Mouse (Mus musculus) MEL (cell line): ENCODE measurements at regions not wholly inside any gene's neighbourhood (a gene's known extent, or its start where the extent isn't known, plus 50 kb on each side); places are given as distances from the start of the nearest gene placed in this dataset.

Experiments used
- DNase-seq: peaks from one replicate; pipeline ENCODE4 v3.0.0; 2011; ENCODE audit warnings: low read depth, low spot score
- H3K27ac ChIP-seq: 2 replicates; pipeline ENCODE4 v1.5.1; 2012; ENCODE audit warnings: low read depth, mild to moderate bottlenecking, control low read depth, low read length, moderate library complexity; ENCODE audit not compliant: control insufficient read depth
- H3K27me3 ChIP-seq, 2 experiments: fragments of 150-350 bp in 1 of 2; sonication (generic) in 1 of 2; 2 replicates each; pipeline ENCODE4 v1.6.1; 2012; ENCODE audit warnings: low read length in 2 of 2, mild to moderate bottlenecking in 2 of 2, improper control_type of control experiment in 1 of 2, moderate library complexity in 1 of 2; ENCODE audit not compliant: insufficient read depth in 2 of 2, control insufficient read depth in 1 of 2
- H3K36me3 ChIP-seq, 2 experiments: 2 replicates each; pipeline ENCODE4 v1.6.1; 2012 to 2014; ENCODE audit warnings: low read length in 2 of 2, improper control_type of control experiment in 1 of 2, inconsistent platforms in 1 of 2, mild to moderate bottlenecking in 1 of 2; ENCODE audit not compliant: insufficient read depth in 2 of 2, control insufficient read depth in 1 of 2
- H3K4me1 ChIP-seq, 2 experiments: fragments of 150-350 bp in 1 of 2; sonication (generic) in 1 of 2; 2 replicates each; pipeline ENCODE4 v1.6.1; 2012; ENCODE audit warnings: low read length in 2 of 2, improper control_type of control experiment in 1 of 2, mild to moderate bottlenecking in 1 of 2; ENCODE audit not compliant: insufficient read depth in 2 of 2, control insufficient read depth in 1 of 2
- H3K4me3 ChIP-seq, 2 experiments: fragments of 150-350 bp in 1 of 2; sonication (generic) in 1 of 2; 2 replicates each; pipeline ENCODE4 v1.5.1; 2012; ENCODE audit warnings: low read depth in 2 of 2, low read length in 2 of 2, mild to moderate bottlenecking in 2 of 2, moderate library complexity in 2 of 2, control low read depth in 1 of 2, improper control_type of control experiment in 1 of 2; ENCODE audit not compliant: control insufficient read depth in 1 of 2, insufficient read depth in 1 of 2
- H3K79me2 ChIP-seq: 2 replicates; pipeline ENCODE4 v1.6.1; 2012; ENCODE audit warnings: mild to moderate bottlenecking, low read length, moderate library complexity; ENCODE audit not compliant: control insufficient read depth, poor library complexity, insufficient read depth
- H3K9ac ChIP-seq: 2 replicates; pipeline ENCODE4 v1.6.1; 2012; ENCODE audit warnings: low read depth, mild to moderate bottlenecking, control low read depth, low read length, moderate library complexity; ENCODE audit not compliant: control insufficient read depth, poor library complexity, severe bottlenecking
- H3K9me3 ChIP-seq: fragments of 150-350 bp; sonication (generic); replicated peaks from 2 replicates; pipeline ENCODE4 v1.6.1; 2012; ENCODE audit warnings: mild to moderate bottlenecking, low read length, improper control_type of control experiment, moderate library complexity; ENCODE audit not compliant: insufficient read depth
- BHLHE40 ChIP-seq: IDR thresholded peaks from 2 replicates; pipeline ENCODE4 v1.6.1; 2012; ENCODE audit warnings: low read depth, mild to moderate bottlenecking, inconsistent platforms, low read length, improper control_type of control experiment, borderline replicate concordance
- CHD2 ChIP-seq: IDR thresholded peaks from 2 replicates; pipeline ENCODE4 v1.6.1; 2011; ENCODE audit warnings: low read length, improper control_type of control experiment
- CTCF ChIP-seq, 3 experiments: IDR thresholded peaks in 2 of 3; conservative IDR thresholded peaks in 1 of 3; 2 replicates each; pipeline ENCODE4 v1.5.1; 2011 to 2012; ENCODE audit warnings: low read length in 3 of 3, low read depth in 2 of 3, mild to moderate bottlenecking in 2 of 3, improper control_type of control experiment in 1 of 3, inconsistent platforms in 1 of 3, mixed read lengths in 1 of 3, moderate library complexity in 1 of 3; ENCODE audit not compliant: control insufficient read depth in 1 of 3, insufficient read depth in 1 of 3, poor library complexity in 1 of 3, severe bottlenecking in 1 of 3
- ETS1 ChIP-seq: IDR thresholded peaks from 2 replicates; pipeline ENCODE4 v1.6.1; 2012; ENCODE audit warnings: low read depth, mild to moderate bottlenecking, inconsistent platforms, low read length, improper control_type of control experiment, moderate library complexity
- GABPA ChIP-seq: IDR thresholded peaks from 2 replicates; pipeline ENCODE4 v1.6.1; 2012; ENCODE audit warnings: low read depth, mild to moderate bottlenecking, inconsistent platforms, low read length, improper control_type of control experiment, moderate library complexity
- GATA1 ChIP-seq: IDR thresholded peaks from 2 replicates; pipeline ENCODE4 v1.6.1; 2011; ENCODE audit warnings: low read depth, low read length, improper control_type of control experiment
- JUND ChIP-seq: IDR thresholded peaks from 2 replicates; pipeline ENCODE4 v1.6.1; 2011; ENCODE audit warnings: low read depth, mild to moderate bottlenecking, improper control_type of control experiment, low read length
- MAFK ChIP-seq: IDR thresholded peaks from 2 replicates; pipeline ENCODE4 v1.6.1; 2011; ENCODE audit warnings: low read depth, mild to moderate bottlenecking, low read length, improper control_type of control experiment, borderline replicate concordance
- MEF2A ChIP-seq: IDR thresholded peaks from 2 replicates; pipeline ENCODE4 v1.6.1; 2014; ENCODE audit warnings: low read depth, mild to moderate bottlenecking, inconsistent platforms, low read length, improper control_type of control experiment; ENCODE audit not compliant: poor library complexity, insufficient replicate concordance, severe bottlenecking; ENCODE audit errors: extremely low read depth
- MYC ChIP-seq: IDR thresholded peaks from 2 replicates; pipeline ENCODE4 v1.6.1; 2011; ENCODE audit warnings: low read depth, mild to moderate bottlenecking, low read length, improper control_type of control experiment, moderate library complexity
- NRF1 ChIP-seq: IDR thresholded peaks from 2 replicates; pipeline ENCODE4 v1.6.1; 2014; ENCODE audit warnings: low read depth, mild to moderate bottlenecking, inconsistent platforms, low read length, improper control_type of control experiment, moderate library complexity; ENCODE audit not compliant: poor library complexity, insufficient read depth, severe bottlenecking
- POLR2A ChIP-seq, 2 experiments: IDR thresholded peaks; 2 replicates each; pipeline ENCODE4 v1.6.1; 2011 to 2012; ENCODE audit warnings: low read length in 2 of 2, mild to moderate bottlenecking in 2 of 2, control low read depth in 1 of 2, improper control_type of control experiment in 1 of 2, low read depth in 1 of 2, moderate library complexity in 1 of 2; ENCODE audit not compliant: control insufficient read depth in 1 of 2, insufficient read depth in 1 of 2, poor library complexity in 1 of 2
- POLR2AphosphoS5 ChIP-seq: IDR thresholded peaks from 2 replicates; pipeline ENCODE4 v1.6.1; 2012; ENCODE audit warnings: low read depth, borderline replicate concordance, mild to moderate bottlenecking, inconsistent platforms, low read length, moderate library complexity, mixed read lengths
- RAD21 ChIP-seq: IDR thresholded peaks from 2 replicates; pipeline ENCODE4 v1.6.1; 2011; ENCODE audit warnings: mild to moderate bottlenecking, low read depth, low read length, improper control_type of control experiment
- SMC3 ChIP-seq: IDR thresholded peaks from 2 replicates; pipeline ENCODE4 v1.6.1; 2011; ENCODE audit warnings: low read depth, low read length, improper control_type of control experiment
- TCF12 ChIP-seq: IDR thresholded peaks from 2 replicates; pipeline ENCODE4 v1.6.1; 2014; ENCODE audit warnings: low read depth, mild to moderate bottlenecking, inconsistent platforms, low read length, improper control_type of control experiment, moderate library complexity
- UBTF ChIP-seq: IDR thresholded peaks from 2 replicates; pipeline ENCODE4 v1.6.1; 2012; ENCODE audit warnings: low read depth, mild to moderate bottlenecking, inconsistent platforms, low read length, improper control_type of control experiment, moderate library complexity, borderline replicate concordance; ENCODE audit not compliant: insufficient read depth
- USF1 ChIP-seq: IDR thresholded peaks from 2 replicates; pipeline ENCODE4 v1.6.1; 2014; ENCODE audit warnings: low read depth, mild to moderate bottlenecking, inconsistent platforms, low read length, improper control_type of control experiment, moderate library complexity
- USF2 ChIP-seq, 2 experiments: IDR thresholded peaks; 2 replicates each; pipeline ENCODE4 v1.6.1; 2011 to 2012; ENCODE audit warnings: improper control_type of control experiment in 2 of 2, low read length in 2 of 2, borderline replicate concordance in 1 of 2, inconsistent platforms in 1 of 2, low read depth in 1 of 2, mild to moderate bottlenecking in 1 of 2; ENCODE audit not compliant: insufficient read depth in 1 of 2
- ZKSCAN1 ChIP-seq: IDR thresholded peaks from 2 replicates; pipeline ENCODE4 v1.6.1; 2012; ENCODE audit warnings: low read depth, mild to moderate bottlenecking, inconsistent platforms, low read length, improper control_type of control experiment, moderate library complexity
- ZMIZ1 ChIP-seq: IDR thresholded peaks from 2 replicates; pipeline ENCODE4 v1.6.1; 2012; ENCODE audit warnings: low read depth, mild to moderate bottlenecking, inconsistent platforms, low read length, improper control_type of control experiment, moderate library complexity

DNA sequence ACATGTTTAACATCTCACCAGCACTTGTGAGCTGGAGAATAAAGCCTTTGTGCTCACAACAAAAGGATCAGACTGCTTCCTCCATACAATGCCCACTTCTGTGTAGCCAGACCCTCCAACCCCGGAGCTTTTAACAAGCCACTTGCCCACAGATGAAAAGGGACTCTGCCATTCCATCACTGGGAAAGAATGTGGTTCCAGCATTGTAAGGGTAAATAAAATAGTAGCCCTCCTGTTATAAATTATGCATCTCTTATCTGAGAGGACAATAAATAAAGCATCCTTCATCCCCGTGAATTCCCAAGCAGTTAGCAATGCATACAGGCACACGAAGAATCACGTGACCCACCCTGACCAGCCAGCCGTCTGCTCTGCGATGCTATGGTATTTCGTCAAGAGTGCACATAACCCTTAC lies 247.7 kb upstream of the Id4 start:
- no peaks in the 10 kb centered on the region for H3K9me3 ChIP-seq
- no peak overlapping the region for H3K9ac ChIP-seq
- H3K79me2 ChIP-seq: no peaks in the 10 kb centered on the region
- H3K27ac ChIP-seq: no peak overlapping the region
- no peaks in the 10 kb centered on the region for H3K27me3 ChIP-seq
- no peak for TF ChIP-seq ZMIZ1
- TF ChIP-seq USF1: no peak
- TF ChIP-seq MYC: no peak
- no peak overlapping the region for H3K4me3 ChIP-seq
- DNase-seq: no peak
- no peaks in the 10 kb centered on the region for H3K4me1 ChIP-seq
- H3K36me3 ChIP-seq: no peaks in the 10 kb centered on the region

DNA sequence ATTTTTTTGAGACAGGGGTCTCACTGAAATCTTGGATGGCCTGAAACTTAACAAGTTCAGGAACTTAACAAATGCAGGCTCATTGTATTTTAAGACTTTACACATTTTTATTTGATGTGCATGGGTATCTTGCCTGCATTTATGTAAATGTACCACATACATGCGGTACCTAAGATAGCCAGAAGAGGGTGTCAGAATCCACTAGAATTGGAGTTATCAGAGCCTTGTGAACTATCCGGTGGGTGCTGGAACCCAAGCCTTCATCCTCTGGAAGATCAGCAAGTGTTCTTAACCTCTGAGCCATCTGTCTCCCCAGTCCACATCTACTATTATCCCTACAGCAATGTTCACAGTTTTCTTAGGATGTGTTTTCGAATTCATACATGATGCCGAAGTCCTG lies 245.7 kb upstream of the Id4 start:
- H3K36me3 ChIP-seq: no peaks in the 10 kb centered on the region
- peak; percentile 2 for DNase-seq
- no peak overlapping the region for H3K9ac ChIP-seq
- H3K27ac ChIP-seq: no peak overlapping the region
- TF ChIP-seq SMC3: 0 out of 2 replicates have a peak, but pooled peaks have one; percentile 3
- TF ChIP-seq GABPA: no peak
- no peak for TF ChIP-seq BHLHE40
- no peak for TF ChIP-seq POLR2A (IDR thresholded peaks at IDR 0.05; ENCODE audit: control insufficient read depth in 1 of 2, insufficient read depth in 1 of 2, low read depth in 1 of 2, low read length in 2 of 2, poor library complexity in 1 of 2)
- TF ChIP-seq TCF12: no peak
- TF ChIP-seq USF2 (IDR thresholded peaks at IDR 0.05; ENCODE audit: borderline replicate concordance in 1 of 2, insufficient read depth in 1 of 2, low read depth in 1 of 2, low read length in 2 of 2): no peak
- H3K27me3 ChIP-seq: no peaks in the 10 kb centered on the region
- H3K4me1 ChIP-seq: no peaks in the 10 kb centered on the region
- no peaks in the 10 kb centered on the region for H3K9me3 ChIP-seq
- no peaks in the 10 kb centered on the region for H3K79me2 ChIP-seq
- no peak overlapping the region for H3K4me3 ChIP-seq

DNA sequence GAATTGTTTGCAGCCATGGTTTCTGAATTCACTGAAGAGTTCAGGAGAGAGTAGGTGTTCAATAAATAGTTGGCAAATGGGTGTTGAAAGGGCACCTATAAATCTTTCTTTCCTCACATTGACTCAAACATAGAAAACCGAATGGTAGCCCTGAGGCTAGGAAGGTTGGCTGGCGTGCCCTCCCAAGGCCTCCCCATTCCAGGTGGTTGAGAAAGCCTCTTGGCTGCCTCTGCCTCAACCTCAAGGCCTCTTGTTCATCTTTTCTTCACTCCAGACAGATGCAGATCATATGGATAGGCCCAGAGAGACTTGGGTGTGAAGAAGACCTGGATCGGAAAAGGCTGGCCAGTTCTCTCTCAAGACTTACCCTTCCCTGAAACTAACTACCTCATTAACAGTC lies 245.0 kb upstream of the Id4 start:
- no peak for TF ChIP-seq CHD2
- no peak for TF ChIP-seq ZMIZ1
- TF ChIP-seq USF2 (IDR thresholded peaks at IDR 0.05; ENCODE audit: borderline replicate concordance in 1 of 2, insufficient read depth in 1 of 2, low read depth in 1 of 2, low read length in 2 of 2): no peak
- no peak for TF ChIP-seq ZKSCAN1
- no peak for TF ChIP-seq UBTF
- no peak for TF ChIP-seq NRF1
- no peak for TF ChIP-seq RAD21
- TF ChIP-seq CTCF (IDR thresholded peaks at IDR 0.05 in 2 of 3, conservative IDR thresholded peaks at IDR 0.05 in 1 of 3; ENCODE audit: control insufficient read depth in 1 of 3, insufficient read depth in 1 of 3, low read depth in 2 of 3, low read length in 3 of 3, poor library complexity in 1 of 3, severe bottlenecking in 1 of 3): no peak
- no peak for TF ChIP-seq POLR2AphosphoS5
- no peak for TF ChIP-seq SMC3
- no peak for TF ChIP-seq TCF12
- TF ChIP-seq JUND: no peak
- TF ChIP-seq GATA1: no peak
- no peak for TF ChIP-seq ETS1
- TF ChIP-seq MAFK: no peak
- no peak for TF ChIP-seq MEF2A
- Histone ChIP-seq H3K9ac (no peak overlapping the region), H3K27me3 (no peaks in the 10 kb centered on the region), H3K79me2 (no peaks in the 10 kb centered on the region), H3K9me3 (no peaks in the 10 kb centered on the region), H3K36me3 (no peaks in the 10 kb centered on the region), H3K4me1 (no peaks in the 10 kb centered on the region), H3K27ac (no peak overlapping the region), H3K4me3 (no peak overlapping the region)
- DNase-seq: no peak
